Mouse (Mus musculus) liver, embryonic 13.5 days (tissue): Measurements from ENCODE around the gene Mllt6. TPM values are rescaled to one million over a fixed set of nuclear protein-coding genes. Genes with fewer than 3 reads are reported as not detected.
A peak's percentile ranks its signal among the peaks of the same experiment; 100 is the strongest.
"Not testable (repeated sequence)": the region's sequence is repeated elsewhere in the genome, so short reads cannot be mapped to it uniquely, and the experiment has no call there.

Experiments used
- ATAC-seq: fragments of 200-750 bp; cut with Nextera tagmentation; 2 replicates; pipeline ENCODE4 v1.8.0; 2017; ENCODE audit warnings: low read depth, mild to moderate bottlenecking, moderate number of reproducible peaks, moderate library complexity
- DNase-seq: peaks from one replicate; pipeline ENCODE4 v3.0.0; 2022
- H3K27ac ChIP-seq: fragments of 300-500 bp; sonication (generic); 2 replicates; pipeline ENCODE4 v1.5.1; 2015; ENCODE audit warnings: moderate library complexity, mild to moderate bottlenecking, inconsistent platforms
- H3K27me3 ChIP-seq: fragments of 300-500 bp; sonication (generic); 2 replicates; pipeline ENCODE4 v1.6.1; 2015; ENCODE audit warnings: mild to moderate bottlenecking, inconsistent platforms
- H3K36me3 ChIP-seq: fragments of 300-500 bp; sonication (generic); 2 replicates; pipeline ENCODE4 v1.6.1; 2015; ENCODE audit warnings: mild to moderate bottlenecking, inconsistent platforms
- H3K4me1 ChIP-seq: fragments of 300-500 bp; sonication (generic); replicated peaks from 2 replicates; pipeline ENCODE4 v1.6.1; 2015; ENCODE audit warnings: inconsistent platforms
- H3K4me2 ChIP-seq: fragments of 300-500 bp; sonication (generic); 2 replicates; pipeline ENCODE4 v1.6.1; 2015; ENCODE audit warnings: inconsistent platforms, mild to moderate bottlenecking, moderate library complexity
- H3K4me3 ChIP-seq: fragments of 300-500 bp; sonication (generic); replicated peaks from 2 replicates; pipeline ENCODE4 v1.5.1; 2015; ENCODE audit warnings: mild to moderate bottlenecking, inconsistent platforms
- H3K9ac ChIP-seq: fragments of 300-500 bp; sonication (generic); 2 replicates; pipeline ENCODE4 v1.6.1; 2015; ENCODE audit warnings: mild to moderate bottlenecking, inconsistent platforms
- H3K9me3 ChIP-seq: fragments of 300-500 bp; sonication (generic); replicated peaks from 2 replicates; pipeline ENCODE4 v1.6.1; 2016; ENCODE audit warnings: inconsistent platforms
- WGBS: fragments of 180-500 bp; shearing (Covaris S2); methylation state at CpG from one replicate; pipeline ENCODE4 v1.1.7; 2015; ENCODE audit not compliant: insufficient replicate concordance; 5-methylcytosine and 5-hydroxymethylcytosine counted together
- polyA plus RNA-seq: library from polyadenylated mRNA; unstranded; fragments of >200 nt; fragmentation: Nextera tagmentation; extraction: Ambion mirVana; gene quantifications from 2 replicates; pipeline ENCODE4 v1.2.1, GENCODE M21; 2015

Mllt6 gene
- polyA plus RNA-seq, 1 experiment from 2014 or later = 0.17 TPM

GRCm38 (mm10) chr11:97710067-97710466 is 46.9 kb downstream of the Mllt6 start:
- Histone ChIP-seq H3K4me1 (peaks cover 11% of the 10 kb centered on the region), H3K36me3 (peaks cover 82% of the 10 kb centered on the region)
- not testable (repeated sequence) for H3K9ac ChIP-seq, DNase-seq, H3K27me3 ChIP-seq, H3K4me2 ChIP-seq, H3K4me3 ChIP-seq, H3K27ac ChIP-seq, H3K9me3 ChIP-seq, ATAC-seq
- 66% methylated on average over 2 of the region's 2 CpGs for WGBS

- no peak overlapping the region for H3K4me2 ChIP-seq
- ATAC-seq = no peak
- peaks cover 71% of the 10 kb centered on the region for H3K36me3 ChIP-seq
- no peak overlapping the region for H3K27ac ChIP-seq
- no peaks in the 10 kb centered on the region for H3K9me3 ChIP-seq
- WGBS = 67% methylated on average over 13 of the region's 13 CpGs
- DNase-seq = no peak
- H3K4me1 ChIP-seq = 0 out of 2 replicates have a peak, but pooled peaks cover 1% of the 10 kb centered on the region
- H3K9ac ChIP-seq = no peak overlapping the region
- no peaks in the 10 kb centered on the region for H3K27me3 ChIP-seq
- no peak overlapping the region for H3K4me3 ChIP-seq
Observed at GRCm38 (mm10) chr11:97711200-97711900, 48.1 kb downstream of the Mllt6 start.

- WGBS = 91% methylated on average over 15 of the region's 15 CpGs
- peaks cover 68% of the 10 kb centered on the region for H3K36me3 ChIP-seq
- no peak overlapping the region for H3K4me2 ChIP-seq
- H3K4me3 ChIP-seq = no peak overlapping the region
- H3K27me3 ChIP-seq = no peaks in the 10 kb centered on the region
- H3K9ac ChIP-seq = no peak overlapping the region
- no peak for DNase-seq
- no peaks in the 10 kb centered on the region for H3K9me3 ChIP-seq
- ATAC-seq = no peak
- no peak overlapping the region for H3K27ac ChIP-seq
- no peaks in the 10 kb centered on the region for H3K4me1 ChIP-seq
Observed at GRCm38 (mm10) chr11:97712286-97712685, 49.1 kb downstream of the Mllt6 start.

GRCm38 (mm10) chr11:97713896-97714295 is 50.7 kb downstream of the Mllt6 start:
- Histone ChIP-seq H3K4me2 (no peak overlapping the region), H3K4me1 (no peaks in the 10 kb centered on the region; the same call in 1 of the 2 replicates), H3K27me3 (no peaks in the 10 kb centered on the region), H3K27ac (no peak overlapping the region), H3K36me3 (peaks cover 69% of the 10 kb centered on the region), H3K9me3 (no peaks in the 10 kb centered on the region), H3K9ac (no peak overlapping the region), H3K4me3 (no peak overlapping the region)
- DNase-seq = no peak
- 79% methylated on average over 8 of the region's 8 CpGs for WGBS
- no peak for ATAC-seq

- H3K9me3 ChIP-seq = no peaks in the 10 kb centered on the region
- H3K4me2 ChIP-seq = no peak overlapping the region
- peaks cover 69% of the 10 kb centered on the region for H3K36me3 ChIP-seq
- DNase-seq (no peak), ATAC-seq (no peak)
- WGBS = 91% methylated on average over 3 of the region's 3 CpGs
- peaks cover 4% of the 10 kb centered on the region; the same call in 1 of the 2 replicates for H3K4me1 ChIP-seq
- no peak overlapping the region for H3K9ac ChIP-seq
- H3K27me3 ChIP-seq = no peaks in the 10 kb centered on the region
- H3K4me3 ChIP-seq = no peak overlapping the region
- H3K27ac ChIP-seq = no peak overlapping the region
Observed at GRCm38 (mm10) chr11:97714356-97714755, 51.1 kb downstream of the Mllt6 start.

- H3K9ac ChIP-seq = no peak overlapping the region
- no peaks in the 10 kb centered on the region for H3K9me3 ChIP-seq
- ATAC-seq = 0 out of 2 replicates have a peak, but pooled peaks have one; percentile 37
- no peak for DNase-seq
- 68% methylated on average over 14 of the region's 14 CpGs for WGBS
- H3K27ac ChIP-seq = no peak overlapping the region
- H3K4me3 ChIP-seq = no peak overlapping the region
- H3K36me3 ChIP-seq = peaks cover 75% of the 10 kb centered on the region
- H3K4me2 ChIP-seq = no peak overlapping the region
- H3K27me3 ChIP-seq = no peaks in the 10 kb centered on the region
- H3K4me1 ChIP-seq = peaks cover 9% of the 10 kb centered on the region; the same call in 1 of the 2 replicates
Observed at GRCm38 (mm10) chr11:97714784-97715760, 51.9 kb downstream of the Mllt6 start.

- Histone ChIP-seq H3K4me1 (peaks cover 9% of the 10 kb centered on the region; the same call in 1 of the 2 replicates), H3K36me3 (peaks cover 81% of the 10 kb centered on the region), H3K4me3 (no peak overlapping the region), H3K27ac (no peak overlapping the region), H3K27me3 (no peaks in the 10 kb centered on the region), H3K9ac (no peak overlapping the region), H3K9me3 (no peaks in the 10 kb centered on the region), H3K4me2 (no peak overlapping the region)
- 77% methylated on average over 8 of the region's 8 CpGs for WGBS
- ATAC-seq = no peak
- DNase-seq = no peak
Observed at GRCm38 (mm10) chr11:97716021-97716420, 52.8 kb downstream of the Mllt6 start.

- no peak for DNase-seq
- no peaks in the 10 kb centered on the region for H3K27me3 ChIP-seq
- no peak overlapping the region for H3K4me2 ChIP-seq
- H3K9ac ChIP-seq = no peak overlapping the region
- ATAC-seq = no peak
- peaks cover 9% of the 10 kb centered on the region; the same call in 1 of the 2 replicates for H3K4me1 ChIP-seq
- H3K4me3 ChIP-seq = no peak overlapping the region
- H3K9me3 ChIP-seq = no peaks in the 10 kb centered on the region
- H3K36me3 ChIP-seq = peaks cover 81% of the 10 kb centered on the region
- 76% methylated on average over 26 of the region's 26 CpGs for WGBS
- H3K27ac ChIP-seq = 0 out of 2 replicates have a peak overlapping the region, but pooled peaks have one; percentile 43
Observed at GRCm38 (mm10) chr11:97717369-97718280, 54.4 kb downstream of the Mllt6 start.

- H3K4me2 ChIP-seq = no peak overlapping the region
- peaks cover 9% of the 10 kb centered on the region; the same call in 1 of the 2 replicates for H3K4me1 ChIP-seq
- peaks cover 79% of the 10 kb centered on the region for H3K36me3 ChIP-seq
- WGBS = 56% methylated on average over 15 of the region's 15 CpGs
- ATAC-seq (0 out of 2 replicates have a peak, but pooled peaks have one; percentile 12), DNase-seq (no peak)
- no peak overlapping the region for H3K9ac ChIP-seq
- H3K27me3 ChIP-seq = no peaks in the 10 kb centered on the region
- no peaks in the 10 kb centered on the region for H3K9me3 ChIP-seq
- no peak overlapping the region for H3K4me3 ChIP-seq
- H3K27ac ChIP-seq = peak overlapping the region; percentile 43
Observed at GRCm38 (mm10) chr11:97718281-97718860, 55.2 kb downstream of the Mllt6 start.

GRCm38 (mm10) chr11:97719041-97719440 is 55.8 kb downstream of the Mllt6 start:
- WGBS = 78% methylated on average over 4 of the region's 4 CpGs
- Histone ChIP-seq H3K27ac (peak overlapping the region; percentile 43), H3K4me2 (no peak overlapping the region), H3K36me3 (peaks cover 79% of the 10 kb centered on the region), H3K9me3 (no peaks in the 10 kb centered on the region), H3K4me1 (peaks cover 14% of the 10 kb centered on the region; the same call in 1 of the 2 replicates), H3K27me3 (no peaks in the 10 kb centered on the region), H3K4me3 (no peak overlapping the region), H3K9ac (no peak overlapping the region)
- DNase-seq (no peak), ATAC-seq (no peak)
